Mouse (Mus musculus) telencephalon, adult 2 months (tissue): ENCODE measurements around the gene Parm1.

Experiments
- DNase-seq: peaks from one replicate; pipeline ENCODE4 v3.0.0-alpha.2; 2011; ENCODE audit warnings: low read depth, low spot score

Gene Parm1

GRCm38 (mm10) chr5:91574211-91574610 lies 56.8 kb downstream of the Parm1 start:
- no peak for DNase-seq

- no peak for DNase-seq
Observed at GRCm38 (mm10) chr5:91578924-91579323, 61.5 kb downstream of the Parm1 start.

- no peak for DNase-seq
Observed at GRCm38 (mm10) chr5:91581799-91582198, 64.4 kb downstream of the Parm1 start.

GRCm38 (mm10) chr5:91586206-91586605 lies 68.8 kb downstream of the Parm1 start:
- DNase-seq, result no peak

GRCm38 (mm10) chr5:91594083-91594482 lies 76.7 kb downstream of the Parm1 start:
- DNase-seq, result no peak

GRCm38 (mm10) chr5:91597216-91597615 lies 79.8 kb downstream of the Parm1 start:
- no peak for DNase-seq

GRCm38 (mm10) chr5:91599801-91600200 lies 82.4 kb downstream of the Parm1 start:
- DNase-seq, result no peak

- no peak for DNase-seq
Observed at GRCm38 (mm10) chr5:91603347-91603746, 85.9 kb downstream of the Parm1 start.

- DNase-seq, result no peak
Observed at GRCm38 (mm10) chr5:91603787-91604439, 86.5 kb downstream of the Parm1 start.

- DNase-seq, result no peak
Observed at GRCm38 (mm10) chr5:91607234-91607633, 89.8 kb downstream of the Parm1 start.

- no peak for DNase-seq
Observed at GRCm38 (mm10) chr5:91607841-91608240, 90.4 kb downstream of the Parm1 start.

- DNase-seq, result no peak
Observed at GRCm38 (mm10) chr5:91609041-91609440, 91.6 kb downstream of the Parm1 start.

GRCm38 (mm10) chr5:91609511-91610300 lies 92.3 kb downstream of the Parm1 start:
- no peak for DNase-seq

GRCm38 (mm10) chr5:91610499-91610898 lies 93.1 kb downstream of the Parm1 start:
- no peak for DNase-seq

GRCm38 (mm10) chr5:91611589-91611988 lies 94.2 kb downstream of the Parm1 start:
- DNase-seq, result no peak

GRCm38 (mm10) chr5:91617331-91618233 lies 100.2 kb downstream of the Parm1 start:
- DNase-seq, result no peak

- no peak for DNase-seq
Observed at GRCm38 (mm10) chr5:91618661-91619173, 101.3 kb downstream of the Parm1 start.

- no peak for DNase-seq
Observed at GRCm38 (mm10) chr5:91621197-91621596, 103.8 kb downstream of the Parm1 start.

- DNase-seq, result no peak
Observed at GRCm38 (mm10) chr5:91626823-91627222, 109.4 kb downstream of the Parm1 start.

- no peak for DNase-seq
Observed at GRCm38 (mm10) chr5:91629472-91629871, 112.1 kb downstream of the Parm1 start.

- no peak for DNase-seq
Observed at GRCm38 (mm10) chr5:91651330-91651729, 133.9 kb downstream of the Parm1 start.
